Mouse (Mus musculus): ENCODE results near the gene Klf12.

Klf12 gene

GRCm38 (mm10) chr14:100010525-100010924 is 274.0 kb downstream of the Klf12 start:
- DNase-seq: no peak

GRCm38 (mm10) chr14:100009790-100010382 is 274.6 kb downstream of the Klf12 start:
- peak; percentile 71 for DNase-seq

- DNase-seq: no peak
These were observed 301.0 kb downstream of the Klf12 start for GRCm38 (mm10) chr14:99983510-99983909.

- no peak for DNase-seq
These were observed 303.3 kb downstream of the Klf12 start for GRCm38 (mm10) chr14:99981209-99981608.

GRCm38 (mm10) chr14:99967920-99968319 is 316.6 kb downstream of the Klf12 start:
- DNase-seq: no peak

GRCm38 (mm10) chr14:99960500-99961229 is 323.8 kb downstream of the Klf12 start:
- DNase-seq: no peak

- DNase-seq: no peak
These were observed 329.3 kb downstream of the Klf12 start for GRCm38 (mm10) chr14:99955133-99955532.

- peak; percentile 21 for DNase-seq
These were observed 340.0 kb downstream of the Klf12 start for GRCm38 (mm10) chr14:99944221-99945108.

- DNase-seq: peak; percentile 62
These were observed 341.3 kb downstream of the Klf12 start for GRCm38 (mm10) chr14:99943156-99943555.

- no peak for DNase-seq
These were observed 351.0 kb downstream of the Klf12 start for GRCm38 (mm10) chr14:99933456-99933855.

GRCm38 (mm10) chr14:99931879-99932278 is 352.6 kb downstream of the Klf12 start:
- DNase-seq: peak; percentile 75

- DNase-seq: no peak
These were observed 372.6 kb downstream of the Klf12 start for GRCm38 (mm10) chr14:99911912-99912311.

GRCm38 (mm10) chr14:99910876-99911275 is 373.6 kb downstream of the Klf12 start:
- DNase-seq: peak; percentile 5

- peak; percentile 44 for DNase-seq
These were observed 383.6 kb downstream of the Klf12 start for GRCm38 (mm10) chr14:99900902-99901301.

GRCm38 (mm10) chr14:99898861-99899260 is 385.6 kb downstream of the Klf12 start:
- no peak for DNase-seq

- peak; percentile 73 for DNase-seq
These were observed 389.6 kb downstream of the Klf12 start for GRCm38 (mm10) chr14:99894708-99895383.

- DNase-seq: no peak
These were observed 390.4 kb downstream of the Klf12 start for GRCm38 (mm10) chr14:99894062-99894461.

- DNase-seq: no peak
These were observed 398.0 kb downstream of the Klf12 start for GRCm38 (mm10) chr14:99886503-99886902.

- DNase-seq: no peak
These were observed 398.9 kb downstream of the Klf12 start for GRCm38 (mm10) chr14:99885562-99885961.

- DNase-seq: no peak
These were observed 399.4 kb downstream of the Klf12 start for GRCm38 (mm10) chr14:99885128-99885527.

- DNase-seq: no peak
These were observed 407.5 kb downstream of the Klf12 start for GRCm38 (mm10) chr14:99876791-99877578.

GRCm38 (mm10) chr14:99873725-99874124 is 410.8 kb downstream of the Klf12 start:
- no peak for DNase-seq

Data from kidney, adult 9 months (tissue).